Mouse (Mus musculus): ENCODE results near the gene Mutyh. TPM values are rescaled to one million over a fixed set of nuclear protein-coding genes. Genes with fewer than 3 reads are reported as not detected.

Mutyh gene
- polyA plus RNA-seq (2012; rRNA removed), result 12.8 and 13.0 TPM in 2 replicates

GRCm38 (mm10) chr4:116807197-116808129 lies at the start of gene Mutyh, which contains the start of gene Toe1:
Mutyh (plus strand) TSS chr4:116807723.
Toe1 (minus strand) TSS chr4:116807640.

GRCm38 (mm10) chr4:116821694-116822016 lies 14.1 kb downstream of the Mutyh start, which contains the start of gene Hpdl:
Hpdl (minus strand) TSS chr4:116821707.

Other genes starting within 250 kb of the Mutyh start
- 3.5 and 3.7 TPM in 2 replicates for gene Ccdc17, start 211.1 kb upstream of the Mutyh start, polyA plus RNA-seq (2012; rRNA removed)
- 105 and 116 TPM in 2 replicates for gene Nasp, start 179.8 kb upstream of the Mutyh start, polyA plus RNA-seq (2012; rRNA removed)
- gene Akr1a1, start 156.0 kb upstream of the Mutyh start, polyA plus RNA-seq (2012; rRNA removed), result 665 and 713 TPM in 2 replicates
- gene Prdx1, start 122.2 kb upstream of the Mutyh start, polyA plus RNA-seq (2012; rRNA removed), result 188 and 214 TPM in 2 replicates
- 18.5 and 18.6 TPM in 2 replicates for gene Mmachc, start 99.3 kb upstream of the Mutyh start, polyA plus RNA-seq (2012; rRNA removed)
- 17.7 and 21.4 TPM in 2 replicates for gene Ccdc163, start 99.2 kb upstream of the Mutyh start, polyA plus RNA-seq (2012; rRNA removed)
- gene Tesk2, start 86.8 kb upstream of the Mutyh start, polyA plus RNA-seq (2012; rRNA removed), result 1.8 and 2.2 TPM in 2 replicates
- 35.6 and 39.3 TPM in 2 replicates for gene Toe1, start 83 bp upstream of the Mutyh start, polyA plus RNA-seq (2012; rRNA removed)
- 0.38 and 0.84 TPM in 2 replicates for gene Hpdl, start 14.0 kb downstream of the Mutyh start, polyA plus RNA-seq (2012; rRNA removed)
- gene Zswim5, start 69.7 kb downstream of the Mutyh start, polyA plus RNA-seq (2012; rRNA removed), result 13.5 and 15.7 TPM in 2 replicates
- 40.6 and 40.9 TPM in 2 replicates for gene Urod, start 186.7 kb downstream of the Mutyh start, polyA plus RNA-seq (2012; rRNA removed)
- gene Hectd3, start 187.6 kb downstream of the Mutyh start, polyA plus RNA-seq (2012; rRNA removed), result 52.1 and 54.9 TPM in 2 replicates
- gene Eif2b3, start 211.7 kb downstream of the Mutyh start, polyA plus RNA-seq (2012; rRNA removed), result 27.9 and 28.7 TPM in 2 replicates

All from central nervous system, embryonic 18 days (tissue).